Mouse (Mus musculus) cerebellum, adult 11 months (tissue): ENCODE measurements at regions not wholly inside any gene's neighbourhood (a gene's known extent, or its start where the extent isn't known, plus 50 kb on each side); places are given as distances from the start of the nearest gene placed in this dataset.
"Not testable (repeated sequence)": the region's sequence is repeated elsewhere in the genome, so short reads cannot be mapped to it uniquely, and the experiment has no call there.

Experiments used
- DNase-seq: peaks from one replicate; pipeline ENCODE4 v3.0.0; 2022

DNA sequence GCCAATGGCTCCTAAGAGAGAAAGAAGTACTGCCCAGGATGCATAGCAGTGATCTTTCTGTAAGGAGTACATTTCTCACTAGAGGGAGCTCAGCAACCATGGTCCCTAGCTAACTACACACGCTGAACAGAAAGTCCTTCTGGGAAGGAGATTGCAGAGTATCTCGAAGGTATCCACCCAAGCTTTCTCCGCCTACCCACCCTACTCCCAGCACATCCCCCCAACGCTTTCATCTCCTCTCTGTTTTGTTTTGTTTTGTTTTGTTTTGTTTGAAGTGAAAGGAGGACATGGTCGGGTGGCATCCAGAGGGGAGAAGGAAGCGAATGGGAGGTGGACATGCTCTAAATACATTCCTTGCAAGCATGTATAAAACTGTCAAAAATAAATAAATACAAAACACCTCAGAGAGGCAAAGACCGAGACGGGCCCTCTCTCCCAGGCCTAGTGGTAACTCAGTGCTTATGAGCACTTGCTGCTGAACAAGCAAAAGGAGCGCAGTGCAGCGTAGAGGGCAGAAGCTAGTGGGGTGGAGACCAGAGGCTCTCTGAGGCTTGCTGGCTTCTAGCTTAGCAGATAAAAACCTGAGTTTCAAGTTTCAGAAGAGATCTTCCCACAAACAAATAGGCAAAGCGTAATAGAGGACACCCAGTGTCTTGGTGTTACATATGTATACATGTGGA lies 83.9 kb upstream of the Gcfc2 start:
- no peak for DNase-seq

GRCm38 (mm10) chr6:81868207-81868606 lies 55.3 kb upstream of the Gcfc2 start:
- DNase-seq = not testable (repeated sequence)
